Mouse (Mus musculus): Measurements from ENCODE around the gene Slc38a6.

DNA sequence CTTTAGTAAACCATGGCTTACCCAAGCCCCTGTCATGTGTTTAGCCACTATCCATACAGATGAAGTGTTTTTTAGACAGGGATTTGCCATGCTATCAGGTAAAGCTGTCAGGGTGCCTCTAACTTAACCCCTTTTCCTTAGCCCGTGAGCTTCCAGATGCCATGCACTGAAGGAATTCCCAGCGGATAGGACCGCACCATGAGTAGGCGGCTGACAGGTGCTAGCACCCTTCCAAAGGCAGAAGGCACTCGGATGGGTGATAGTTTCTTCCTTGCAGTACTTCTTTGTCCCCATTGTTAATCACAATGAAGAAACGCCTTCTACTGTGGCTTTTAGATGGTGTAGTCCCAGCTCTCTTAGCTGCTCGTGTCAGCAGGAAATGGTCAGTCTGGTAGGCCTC is 60.6 kb downstream of the Slc38a6 start:
- TF ChIP-seq CTCF (IDR thresholded peaks at IDR 0.05; ENCODE audit: borderline replicate concordance, control insufficient read depth, extremely low read depth, insufficient read depth, low read length, poor library complexity) (no peak), POLR2A (IDR thresholded peaks at IDR 0.05; ENCODE audit: control insufficient read depth, extremely low read depth, insufficient read depth, low read length, poor library complexity) (no peak)
